Mouse (Mus musculus): ENCODE measurements around the gene Ipo4.

- TF ChIP-seq GATA1 (IDR thresholded peaks at IDR 0.05; ENCODE audit: borderline replicate concordance, low read length) (no peak), FLI1 (IDR thresholded peaks at IDR 0.05; ENCODE audit: low read length) (no peak)
Measured at GRCm38 (mm10) chr14:55660636-55661035, 24.9 kb upstream of the Ipo4 start.

All from megakaryocyte, embryonic 14.5 days (primary cell).